Mouse (Mus musculus) ES-E14 (cell line): ENCODE measurements around the gene Erc2. TPM values are rescaled to one million over a fixed set of nuclear protein-coding genes. Genes with fewer than 3 reads are reported as not detected.

Experiments used
- DNase-seq: peaks from one replicate; pipeline ENCODE4 v3.0.0-alpha.2; 2013; ENCODE audit warnings: low read depth, low spot score
- H3K27ac ChIP-seq: 2 replicates; pipeline ENCODE4 v1.5.1; 2012; ENCODE audit warnings: low read depth, mild to moderate bottlenecking, low read length, moderate library complexity, mixed read lengths; ENCODE audit not compliant: poor library complexity, insufficient read depth, severe bottlenecking
- H3K36me3 ChIP-seq: 2 replicates; pipeline ENCODE4 v1.6.1; 2012; ENCODE audit warnings: mild to moderate bottlenecking, low read length, moderate library complexity, mixed read lengths; ENCODE audit not compliant: control insufficient read depth, poor library complexity, insufficient read depth, severe bottlenecking
- H3K4me1 ChIP-seq, 2 experiments: fragments of 150-350 bp in 1 of 2; sonication (generic) in 1 of 2; 2 replicates each; pipeline ENCODE4 v1.6.1; 2012; ENCODE audit warnings: low read length in 2 of 2, mild to moderate bottlenecking in 1 of 2, mixed read lengths in 1 of 2; ENCODE audit not compliant: control insufficient read depth in 2 of 2, insufficient read depth in 2 of 2, poor library complexity in 1 of 2
- H3K4me3 ChIP-seq, 2 experiments: fragments of 150-350 bp in 1 of 2; sonication (generic) in 1 of 2; 2 replicates each; pipeline ENCODE4 v1.5.1; 2012; ENCODE audit warnings: low read length in 2 of 2, low read depth in 1 of 2, mild to moderate bottlenecking in 1 of 2, mixed read lengths in 1 of 2; ENCODE audit not compliant: insufficient read depth in 1 of 2, poor library complexity in 1 of 2, severe bottlenecking in 1 of 2
- H3K9ac ChIP-seq: 2 replicates; pipeline ENCODE4 v1.6.1; 2012; ENCODE audit warnings: low read depth, mild to moderate bottlenecking, low read length, mixed read lengths; ENCODE audit not compliant: poor library complexity, insufficient read depth, severe bottlenecking
- H3K9me3 ChIP-seq: fragments of 150-350 bp; sonication (generic); 2 replicates; pipeline ENCODE4 v1.6.1; 2012; ENCODE audit warnings: low read depth, mild to moderate bottlenecking, low read length; ENCODE audit not compliant: control insufficient read depth, insufficient read depth
- CHD2 ChIP-seq: IDR thresholded peaks from 2 replicates; pipeline ENCODE4 v1.6.1; 2014; ENCODE audit warnings: mild to moderate bottlenecking, low read depth, low read length, inconsistent platforms
- HCFC1 ChIP-seq: IDR thresholded peaks from 2 replicates; pipeline ENCODE4 v1.6.1; 2012; ENCODE audit warnings: low read length, inconsistent platforms, borderline replicate concordance; ENCODE audit not compliant: insufficient read depth
- MAFK ChIP-seq: IDR thresholded peaks from 2 replicates; pipeline ENCODE4 v1.6.1; 2014; ENCODE audit warnings: mild to moderate bottlenecking, low read depth, low read length, inconsistent platforms; ENCODE audit not compliant: insufficient read depth
- ZC3H11A ChIP-seq: IDR thresholded peaks from 2 replicates; pipeline ENCODE4 v1.6.1; 2012; ENCODE audit warnings: low read depth, mild to moderate bottlenecking, inconsistent platforms, low read length, borderline replicate concordance
- ZNF384 ChIP-seq: IDR thresholded peaks from 2 replicates; pipeline ENCODE4 v1.6.1; 2012; ENCODE audit warnings: low read depth, low read length, inconsistent platforms
- in situ Hi-C, 2 experiments: fragments of 600-800 bp; cut with MboI; formaldehyde crosslinking; loops; one replicate each; pipeline ENCODE4 v1.15.1; 2025; ENCODE audit warnings: low sequenced_read_pairs in 2 of 2, inconsistent platforms in 1 of 2; ENCODE audit not compliant: unreplicated experiment in 2 of 2
- total RNA-seq: library from RNA; depleted of rRNA; stranded (reverse); fragments of 300-350 nt; gene quantifications from 2 replicates; pipeline ENCODE4 v1.2.3, GENCODE M21; 2012

Erc2 gene
- total RNA-seq, 1 experiment: 9.1 TPM

DNA sequence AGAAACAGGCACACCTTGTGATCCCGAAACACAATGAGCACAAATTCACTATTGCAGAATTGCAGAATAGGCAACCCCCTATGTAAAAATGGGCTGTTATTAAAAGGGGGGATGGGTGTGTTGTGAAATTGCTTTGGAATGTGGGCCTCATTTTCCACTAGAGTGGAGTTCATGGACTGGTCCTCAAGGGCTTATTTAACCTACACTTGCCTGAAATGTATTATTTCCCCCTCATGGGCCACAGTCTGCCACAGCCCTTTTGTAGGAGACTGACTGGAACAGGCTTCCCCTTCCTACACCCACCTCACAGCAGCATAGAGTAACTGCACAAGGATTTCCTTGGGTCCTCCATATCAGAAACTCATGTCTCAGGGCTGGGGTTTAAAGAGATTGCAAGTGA, 726.9 kb downstream of the Erc2 start:
- DNase-seq: no peak
- no peak overlapping the region for H3K27ac ChIP-seq
- H3K9ac ChIP-seq: no peak overlapping the region
- TF ChIP-seq ZC3H11A (no peak), CHD2 (no peak), HCFC1 (no peak), MAFK (no peak), ZNF384 (no peak)
- no peaks in the 10 kb centered on the region for H3K9me3 ChIP-seq
- H3K4me3 ChIP-seq: no peak overlapping the region
- H3K4me1 ChIP-seq: no peaks in the 10 kb centered on the region
- in situ Hi-C loops: no loop called here
- H3K36me3 ChIP-seq: no peaks in the 10 kb centered on the region

DNA sequence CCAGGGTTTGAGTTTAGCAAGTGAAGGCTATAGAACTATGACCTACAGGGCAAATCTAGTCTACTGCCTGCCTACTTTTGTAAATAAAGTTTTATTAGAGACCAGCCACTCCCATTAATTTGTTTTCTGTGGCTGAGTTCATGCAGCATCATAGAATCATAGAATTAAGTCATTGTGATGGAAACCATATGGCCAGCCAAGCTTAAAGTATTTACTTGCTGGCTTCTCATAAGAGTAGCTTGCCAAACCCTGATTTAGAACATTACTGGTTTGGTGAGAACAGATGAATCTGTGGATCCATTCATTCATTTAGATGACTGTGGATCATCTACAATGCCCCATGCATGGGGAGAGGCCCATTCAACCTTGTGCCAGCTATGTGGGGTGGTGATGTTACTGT, 733.8 kb downstream of the Erc2 start:
- no peaks in the 10 kb centered on the region for H3K9me3 ChIP-seq
- H3K4me1 ChIP-seq: no peaks in the 10 kb centered on the region
- in situ Hi-C loops: no loop called here
- no peak for DNase-seq
- H3K4me3 ChIP-seq: no peak overlapping the region
- no peak overlapping the region for H3K9ac ChIP-seq
- H3K27ac ChIP-seq: no peak overlapping the region
- H3K36me3 ChIP-seq: no peaks in the 10 kb centered on the region
- TF ChIP-seq MAFK: no peak

DNA sequence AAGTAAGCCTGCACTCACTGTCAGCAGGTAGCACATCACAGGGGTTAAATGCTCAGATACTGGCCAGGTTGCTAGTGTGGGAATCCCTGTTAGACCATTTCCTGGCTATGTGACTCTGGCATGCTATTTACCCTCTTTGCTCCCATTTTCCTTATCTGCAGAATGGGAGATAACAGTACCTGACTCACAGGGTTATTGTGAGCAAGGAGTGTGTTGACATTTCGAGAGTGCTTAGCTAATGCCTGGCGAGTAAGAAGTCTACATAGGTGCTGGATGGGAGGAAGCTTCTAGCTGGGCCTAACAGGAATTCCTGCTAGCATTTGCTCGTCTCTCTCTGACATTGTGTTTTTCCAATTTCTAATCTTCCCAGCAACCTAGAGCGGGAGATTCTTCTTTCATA, 737.3 kb downstream of the Erc2 start:
- TF ChIP-seq ZC3H11A: no peak
- TF ChIP-seq MAFK: no peak
- TF ChIP-seq HCFC1: no peak
- no peak for TF ChIP-seq ZNF384
- TF ChIP-seq CHD2: no peak
- no peak overlapping the region for H3K4me3 ChIP-seq
- H3K36me3 ChIP-seq: no peaks in the 10 kb centered on the region
- no peaks in the 10 kb centered on the region for H3K9me3 ChIP-seq
- no peak overlapping the region for H3K9ac ChIP-seq
- no peak for DNase-seq
- H3K4me1 ChIP-seq: no peaks in the 10 kb centered on the region
- in situ Hi-C loops: no loop called here
- no peak overlapping the region for H3K27ac ChIP-seq

DNA sequence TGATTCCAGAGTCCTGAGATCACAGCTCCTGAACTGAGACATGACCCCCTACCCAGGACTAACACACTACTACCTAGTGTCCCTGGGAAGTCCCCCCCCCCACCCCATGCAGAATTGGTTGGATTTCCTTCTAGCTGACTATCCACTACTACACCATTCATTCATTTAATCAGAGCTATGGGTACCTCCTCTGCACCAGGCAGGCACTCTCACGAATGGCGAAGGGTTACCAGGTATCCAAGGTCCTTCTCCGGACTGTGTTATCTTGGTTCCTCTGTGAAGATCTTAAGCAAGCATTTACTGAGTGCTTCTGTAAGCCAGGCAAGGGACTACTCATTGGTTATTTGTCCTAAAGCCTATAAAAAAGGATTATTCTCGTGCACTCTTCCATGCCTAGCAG, 737.8 kb downstream of the Erc2 start:
- Histone ChIP-seq H3K36me3 (no peaks in the 10 kb centered on the region), H3K27ac (no peak overlapping the region), H3K9ac (no peak overlapping the region), H3K9me3 (no peaks in the 10 kb centered on the region), H3K4me3 (no peak overlapping the region), H3K4me1 (no peaks in the 10 kb centered on the region)
- no peak for DNase-seq
- in situ Hi-C loops: no loop called here
- TF ChIP-seq CHD2: no peak
- TF ChIP-seq ZNF384: no peak
- no peak for TF ChIP-seq MAFK
- TF ChIP-seq ZC3H11A: no peak
- no peak for TF ChIP-seq HCFC1

GRCm38 (mm10) chr14:28362336-28362735, 740.1 kb downstream of the Erc2 start:
- H3K9me3 ChIP-seq: no peaks in the 10 kb centered on the region
- H3K4me3 ChIP-seq: no peak overlapping the region
- H3K4me1 ChIP-seq: no peaks in the 10 kb centered on the region
- no peak for DNase-seq
- TF ChIP-seq ZNF384: no peak
- TF ChIP-seq CHD2: no peak
- TF ChIP-seq MAFK: no peak
- no peak for TF ChIP-seq HCFC1
- TF ChIP-seq ZC3H11A: no peak
- H3K27ac ChIP-seq: no peak overlapping the region
- H3K36me3 ChIP-seq: no peaks in the 10 kb centered on the region
- H3K9ac ChIP-seq: no peak overlapping the region
- in situ Hi-C loops: no loop called here
